Mouse (Mus musculus): ENCODE measurements around the gene Rps6kb1.
"Not testable (repeated sequence)": the region's sequence is repeated elsewhere in the genome, so short reads cannot be mapped to it uniquely, and the experiment has no call there.

Rps6kb1 gene

DNA sequence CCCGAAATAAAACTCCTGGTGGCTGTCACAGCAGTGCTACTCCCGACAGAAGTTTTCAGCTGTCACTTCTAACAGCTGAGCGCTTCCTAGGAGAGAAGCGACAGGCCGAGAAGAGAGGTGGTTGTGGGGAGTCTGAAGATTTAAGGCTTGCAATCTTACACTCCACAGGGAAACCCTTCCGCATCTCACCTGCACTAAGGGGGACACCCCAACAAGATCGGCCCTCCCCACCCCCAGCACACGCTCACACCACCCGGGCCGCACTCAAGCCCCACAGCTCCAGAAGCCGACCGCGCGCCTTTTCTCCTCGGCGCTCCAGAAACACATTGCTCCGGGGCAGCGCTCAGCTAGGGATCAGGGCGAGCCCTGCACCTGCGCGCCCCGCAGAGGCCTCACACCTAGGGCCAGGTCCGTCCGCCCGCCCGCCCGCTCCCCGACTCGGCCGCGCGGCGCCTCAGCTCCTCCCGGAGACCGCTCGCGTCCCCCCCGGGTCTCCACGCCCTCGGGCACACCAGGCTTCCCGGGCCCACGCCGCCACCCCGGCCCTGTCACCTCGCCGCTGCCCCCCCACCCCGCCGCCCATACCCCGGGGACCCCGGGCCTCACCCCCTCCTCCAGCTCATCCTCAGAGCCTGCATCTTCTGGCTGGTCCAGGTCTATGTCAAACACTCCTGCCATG, 506 bp downstream of the Rps6kb1 start:
- no peak for DNase-seq (ENCODE audit: extremely low read depth, low read depth, low spot score)

GRCm38 (mm10) chr11:86542851-86543250, 1.8 kb downstream of the Rps6kb1 start:
- DNase-seq (ENCODE audit: extremely low read depth, low read depth, low spot score), result no peak

DNA sequence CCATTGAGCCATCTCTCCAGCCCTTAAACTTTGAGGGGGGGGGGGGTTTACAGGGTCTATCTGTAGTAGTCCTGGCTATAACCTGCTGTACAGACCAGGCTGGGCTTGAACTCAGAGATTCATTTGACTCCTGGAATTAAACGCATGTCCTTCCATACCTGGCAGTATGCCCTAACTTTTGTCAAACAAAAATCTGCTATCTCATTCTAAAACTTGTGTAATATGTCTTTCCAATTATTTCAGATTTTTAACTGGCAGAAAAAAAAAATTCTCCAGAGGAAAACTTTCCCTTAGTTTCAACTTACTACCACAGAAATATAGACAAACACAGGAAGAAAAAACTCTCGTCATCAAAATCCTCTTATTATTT, 4.1 kb downstream of the Rps6kb1 start:
- DNase-seq (ENCODE audit: extremely low read depth, low read depth, low spot score), result no peak

DNA sequence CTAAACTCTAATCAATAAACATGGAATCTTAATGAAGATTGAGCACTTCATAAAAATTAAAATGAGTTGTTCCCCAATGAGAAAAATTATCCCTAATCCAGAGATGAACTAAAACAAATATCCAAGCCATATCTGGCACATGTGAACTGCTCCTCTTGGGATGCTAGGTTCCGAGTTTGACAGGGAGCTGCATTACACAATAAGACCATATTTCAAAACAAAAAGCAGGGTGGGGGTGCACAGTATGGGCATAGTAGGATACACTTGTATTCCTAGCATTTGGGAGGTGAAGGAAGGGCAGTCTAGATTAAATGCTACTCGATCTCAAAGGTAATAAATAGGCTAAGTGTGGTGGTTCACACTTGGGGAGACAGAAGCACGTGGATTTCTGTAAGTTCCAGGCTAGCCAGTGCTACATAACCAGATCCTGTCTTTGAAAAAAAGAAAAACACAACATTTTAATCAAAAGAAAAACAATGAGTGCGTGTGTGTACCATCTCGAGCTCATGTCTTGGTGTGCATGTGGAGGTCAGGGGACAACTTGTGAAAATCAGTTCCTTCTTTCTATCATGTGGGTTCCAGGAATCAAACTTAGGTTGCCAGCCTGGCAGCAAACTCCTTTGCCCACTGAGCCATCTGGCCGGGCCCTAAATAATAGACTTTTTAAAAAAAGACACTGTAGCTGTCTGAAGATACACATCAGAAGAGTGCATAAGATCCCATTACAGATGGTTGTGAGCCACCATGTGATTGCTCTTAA, 4.7 kb downstream of the Rps6kb1 start:
- no peak for DNase-seq (ENCODE audit: extremely low read depth, low read depth, low spot score)

GRCm38 (mm10) chr11:86538786-86539185, 5.8 kb downstream of the Rps6kb1 start:
- DNase-seq (ENCODE audit: extremely low read depth, low read depth, low spot score), result no peak

- no peak for DNase-seq (ENCODE audit: extremely low read depth, low read depth, low spot score)
Measured at GRCm38 (mm10) chr11:86534201-86534910, 10.2 kb downstream of the Rps6kb1 start.

DNA sequence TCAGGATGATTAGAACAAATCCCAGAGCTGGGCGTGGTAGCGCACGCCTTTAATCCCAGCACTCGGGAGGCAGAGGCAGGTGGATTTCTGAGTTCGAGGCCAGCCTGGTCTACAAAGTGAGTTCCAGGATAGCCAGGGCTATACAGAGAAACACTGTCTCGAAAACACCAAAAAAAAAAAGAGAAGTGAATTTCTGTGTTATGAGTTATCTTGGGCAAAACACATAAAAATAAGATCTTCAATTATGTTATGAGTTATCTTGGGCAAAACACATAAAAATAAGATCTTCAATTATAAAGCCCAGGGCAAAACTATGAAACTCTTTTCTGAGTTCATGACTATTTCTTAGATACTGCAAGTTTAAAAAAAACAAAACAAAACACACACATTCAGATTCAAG, 11.3 kb downstream of the Rps6kb1 start:
- DNase-seq (ENCODE audit: extremely low read depth, low read depth, low spot score), result not testable (repeated sequence)

GRCm38 (mm10) chr11:86532834-86533233, 11.8 kb downstream of the Rps6kb1 start:
- DNase-seq (ENCODE audit: extremely low read depth, low read depth, low spot score), result no peak

GRCm38 (mm10) chr11:86527528-86527927, 17.1 kb downstream of the Rps6kb1 start:
- DNase-seq (ENCODE audit: extremely low read depth, low read depth, low spot score), result no peak

DNA sequence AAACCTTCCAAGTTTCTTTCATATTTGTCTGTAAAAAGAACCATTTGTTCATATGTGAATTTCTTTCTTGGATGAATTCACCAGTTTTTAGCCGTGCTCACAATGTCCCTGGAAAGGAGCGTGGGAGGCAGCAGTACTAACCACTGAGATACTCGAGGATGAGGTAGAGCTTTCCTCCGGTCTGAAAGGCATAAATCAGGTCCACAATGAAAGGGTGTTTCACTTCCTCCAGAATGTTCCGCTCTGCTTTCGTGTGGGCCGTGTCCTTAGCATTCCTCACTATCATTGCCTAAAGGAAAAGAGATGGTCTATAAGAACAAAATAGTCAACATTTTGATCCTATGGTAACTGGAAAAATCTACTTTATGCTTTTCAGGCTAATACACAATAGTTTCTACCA, 24.9 kb downstream of the Rps6kb1 start:
- DNase-seq (ENCODE audit: extremely low read depth, low read depth, low spot score), result no peak

GRCm38 (mm10) chr11:86517229-86517628, 27.4 kb downstream of the Rps6kb1 start:
- no peak for DNase-seq (ENCODE audit: extremely low read depth, low read depth, low spot score)

DNA sequence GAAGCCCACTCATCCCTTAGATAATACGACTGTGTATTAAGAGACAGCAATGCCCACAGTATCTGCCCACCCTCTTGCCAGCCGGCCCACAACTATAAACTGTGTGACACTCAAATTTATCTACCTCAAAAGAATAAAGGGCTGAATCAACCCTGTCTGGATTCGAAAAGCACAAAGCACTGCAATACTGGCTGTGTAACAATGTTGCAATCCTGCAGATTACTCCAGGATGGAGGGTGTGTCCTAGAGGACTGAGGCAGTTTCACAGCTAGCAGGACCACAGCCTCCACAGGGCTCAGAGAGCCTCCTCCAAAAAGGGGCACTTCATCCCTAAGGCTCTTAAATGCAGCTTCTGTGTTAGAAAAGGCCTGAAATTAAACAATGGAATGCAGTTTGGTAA, 28.0 kb downstream of the Rps6kb1 start:
- no peak for DNase-seq (ENCODE audit: extremely low read depth, low read depth, low spot score)

DNA sequence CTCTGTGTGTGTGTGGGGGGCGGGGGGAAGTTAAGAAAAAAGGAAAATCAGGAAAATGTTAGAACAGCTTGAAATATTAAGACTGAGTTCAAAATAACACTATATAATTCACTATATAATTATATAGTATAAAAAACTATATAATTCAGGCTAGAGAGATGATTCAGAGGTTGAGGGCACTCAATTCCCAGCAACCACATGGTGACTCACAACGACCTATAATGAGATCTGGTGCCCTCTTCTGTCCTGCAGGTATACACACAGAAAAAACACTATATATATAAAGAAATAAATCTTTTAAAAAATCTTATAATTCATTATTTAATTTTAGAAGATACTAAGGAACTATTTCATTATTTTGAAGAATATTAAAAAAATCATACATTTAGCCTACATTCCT, 36.6 kb downstream of the Rps6kb1 start:
- no peak for DNase-seq (ENCODE audit: extremely low read depth, low read depth, low spot score)

- no peak for DNase-seq (ENCODE audit: extremely low read depth, low read depth, low spot score)
Measured at GRCm38 (mm10) chr11:86507334-86507733, 37.3 kb downstream of the Rps6kb1 start.

DNA sequence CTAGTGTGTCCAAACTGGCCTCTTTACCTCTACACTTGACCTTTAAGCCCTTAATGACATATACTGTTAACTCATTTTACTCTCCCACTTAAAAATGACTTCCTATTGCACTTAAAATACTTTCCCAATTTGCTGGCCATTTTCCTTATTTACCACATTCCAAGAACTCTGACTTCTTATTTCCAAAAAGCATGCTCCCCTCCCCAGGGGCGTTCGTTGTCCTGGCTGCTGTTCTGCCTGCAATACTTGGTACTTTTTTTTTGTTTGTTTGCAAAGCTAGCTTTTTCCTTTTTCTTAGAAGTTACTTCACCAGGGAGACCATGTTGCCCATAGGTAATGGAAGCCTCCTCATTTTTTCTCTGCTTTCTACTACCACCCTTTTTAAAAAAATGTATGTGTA, 41.5 kb downstream of the Rps6kb1 start:
- no peak for DNase-seq (ENCODE audit: extremely low read depth, low read depth, low spot score)

- DNase-seq (ENCODE audit: extremely low read depth, low read depth, low spot score), result no peak
Measured at GRCm38 (mm10) chr11:86500795-86501194, 43.8 kb downstream of the Rps6kb1 start.

GRCm38 (mm10) chr11:86497908-86498307, 46.7 kb downstream of the Rps6kb1 start:
- DNase-seq (ENCODE audit: extremely low read depth, low read depth, low spot score), result no peak

GRCm38 (mm10) chr11:86497356-86497755, 47.2 kb downstream of the Rps6kb1 start:
- DNase-seq (ENCODE audit: extremely low read depth, low read depth, low spot score), result no peak

- DNase-seq (ENCODE audit: extremely low read depth, low read depth, low spot score), result no peak
Measured at GRCm38 (mm10) chr11:86490782-86491181, 53.8 kb downstream of the Rps6kb1 start.

DNA sequence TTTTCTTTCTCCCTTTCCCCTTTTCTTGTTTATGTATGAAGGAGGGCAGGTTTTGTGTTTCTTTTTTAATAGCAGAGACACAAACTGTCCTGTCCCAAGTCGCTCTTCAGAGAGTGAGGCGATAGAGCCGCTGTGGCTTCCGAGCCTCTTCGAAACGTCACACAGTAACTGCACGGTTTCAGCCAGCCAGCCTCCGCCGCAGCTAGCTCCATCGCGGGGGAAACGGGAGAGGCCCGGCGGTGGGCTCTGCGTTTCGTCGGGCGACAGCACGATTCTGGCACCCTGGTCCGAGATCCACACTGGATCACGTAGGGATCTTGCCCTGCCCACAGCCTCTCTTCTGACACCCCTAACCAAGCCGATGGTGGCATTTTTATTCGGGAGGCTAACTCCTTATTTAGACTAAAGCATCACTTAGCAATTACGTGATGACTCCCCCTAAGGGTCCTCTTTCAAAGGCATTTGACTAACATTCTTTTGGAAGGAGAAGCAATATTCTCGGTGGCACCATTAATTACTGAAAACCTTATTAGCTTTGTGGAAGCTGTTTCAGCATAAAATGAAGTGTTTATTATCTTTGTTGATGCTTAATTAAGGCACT, 59.6 kb downstream of the Rps6kb1 start:
- DNase-seq (ENCODE audit: extremely low read depth, low read depth, low spot score), result no peak

DNA sequence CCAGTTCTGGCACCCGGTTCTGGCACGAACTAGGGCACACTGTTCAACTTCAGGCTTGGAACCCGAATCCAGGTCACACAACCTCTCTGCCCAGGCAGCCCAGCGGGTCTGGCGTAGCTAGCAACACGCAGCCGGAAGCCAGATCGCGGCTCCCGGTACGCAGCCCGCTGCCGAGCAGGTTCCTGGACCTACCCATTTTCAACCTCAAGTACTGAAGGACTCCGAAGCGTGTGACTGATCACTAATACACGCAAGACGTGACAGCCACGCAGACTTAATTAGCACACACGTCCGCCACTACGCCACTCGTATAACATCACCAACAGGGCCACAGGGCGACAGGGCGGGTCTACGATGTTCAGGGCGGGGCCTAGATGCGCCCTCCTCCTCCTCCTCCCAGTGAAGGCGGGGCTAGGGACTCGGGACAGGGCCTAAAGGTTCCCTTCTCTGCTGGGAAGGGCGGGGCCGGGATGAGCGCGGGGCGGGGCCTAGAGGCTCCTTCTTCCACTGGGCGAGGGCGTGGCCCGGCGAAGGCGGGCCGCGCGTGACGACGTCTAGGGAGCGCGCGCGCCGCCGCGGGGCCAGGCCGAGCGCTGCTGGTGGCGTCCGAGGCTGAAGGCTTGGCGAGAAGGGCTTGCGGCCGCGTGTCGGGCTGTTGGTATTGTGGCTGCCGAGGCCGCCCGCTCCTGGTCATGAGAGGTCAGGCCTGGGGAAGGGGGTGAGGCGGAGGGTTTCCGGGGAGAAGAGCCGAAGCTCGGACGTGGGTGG, 60.3 kb downstream of the Rps6kb1 start, which contains the start of gene Rnft1:
Gene Rnft1, plus strand, starts transcription at position 557 of the 768 bp plus-strand sequence.
- DNase-seq (ENCODE audit: extremely low read depth, low read depth, low spot score), result peak; percentile 65
